Mouse (Mus musculus) lung, postnatal 25 days (tissue): ENCODE measurements around the gene Nipbl.

ENCODE experiments used
- DNase-seq: peaks from one replicate; pipeline ENCODE4 v3.0.0; 2022; ENCODE audit warnings: low spot score

The Nipbl gene

DNA sequence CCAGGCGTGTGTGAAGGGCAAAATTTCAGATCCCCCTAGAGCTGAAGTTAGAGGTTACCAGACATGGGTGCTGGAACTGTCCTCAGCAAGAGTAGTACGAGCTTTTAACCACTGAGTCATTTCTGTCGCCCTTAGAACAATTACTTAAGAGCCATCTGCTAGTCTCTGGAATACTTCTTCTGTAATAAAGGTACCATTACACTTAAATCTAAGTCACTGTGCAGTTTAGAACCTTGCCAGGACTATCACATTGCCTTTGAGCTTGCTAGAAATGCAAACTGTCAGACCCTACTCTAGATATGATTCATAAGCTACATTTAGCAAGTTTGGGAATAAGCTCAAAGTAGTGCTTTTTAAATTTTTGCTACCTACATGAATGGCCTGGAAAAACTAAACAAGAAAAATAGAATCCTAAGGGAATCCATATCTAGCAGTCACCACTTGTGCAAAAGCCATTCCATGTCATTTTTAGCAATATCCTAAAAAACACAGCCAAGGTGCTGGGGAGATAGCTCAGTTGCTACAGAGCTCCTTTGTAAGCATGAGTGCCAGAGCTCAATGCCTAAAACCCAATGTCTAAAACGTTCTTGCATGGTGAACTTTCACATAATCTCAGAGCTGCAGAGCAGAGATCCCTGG, 27.6 kb downstream of the Nipbl start:
- no peak for DNase-seq

DNA sequence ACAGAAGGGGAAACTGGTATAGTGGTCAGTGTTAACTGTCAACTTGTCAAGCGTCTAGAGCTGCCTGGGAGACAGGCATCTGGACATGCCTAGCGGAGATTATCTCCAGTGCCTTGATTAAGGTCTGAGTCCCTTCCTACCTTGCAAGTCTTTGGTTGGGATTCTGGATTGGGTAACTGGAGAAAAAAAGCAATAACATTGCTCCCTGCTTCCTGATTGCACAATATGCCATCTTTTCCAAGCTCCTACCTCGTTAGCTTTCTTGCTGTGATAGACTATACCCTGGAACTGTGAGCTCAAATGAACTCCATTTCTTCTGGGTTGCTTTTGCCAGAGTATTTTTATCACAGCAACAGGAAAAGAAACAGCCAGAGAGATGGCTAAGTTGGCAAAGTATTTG, 30.9 kb downstream of the Nipbl start:
- no peak for DNase-seq

DNA sequence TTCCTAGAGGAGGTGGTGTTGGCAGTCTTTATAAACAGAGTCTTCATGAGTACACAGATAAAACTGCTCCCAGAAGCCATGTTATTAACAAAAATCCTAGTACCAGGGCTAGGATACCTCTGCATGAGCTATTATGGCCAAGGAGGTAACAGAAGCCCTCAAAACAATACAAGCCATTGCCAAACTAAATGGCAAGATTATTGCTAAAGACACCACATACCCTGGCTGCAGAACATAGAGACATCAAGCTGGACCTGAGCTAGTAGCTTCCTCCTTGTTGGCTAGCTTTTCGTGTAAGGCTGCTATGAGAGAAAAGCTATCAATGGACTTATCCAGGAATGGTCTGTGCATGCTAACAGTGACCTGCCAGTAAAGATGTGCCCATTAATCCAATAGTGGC, 32.4 kb downstream of the Nipbl start:
- DNase-seq: no peak

DNA sequence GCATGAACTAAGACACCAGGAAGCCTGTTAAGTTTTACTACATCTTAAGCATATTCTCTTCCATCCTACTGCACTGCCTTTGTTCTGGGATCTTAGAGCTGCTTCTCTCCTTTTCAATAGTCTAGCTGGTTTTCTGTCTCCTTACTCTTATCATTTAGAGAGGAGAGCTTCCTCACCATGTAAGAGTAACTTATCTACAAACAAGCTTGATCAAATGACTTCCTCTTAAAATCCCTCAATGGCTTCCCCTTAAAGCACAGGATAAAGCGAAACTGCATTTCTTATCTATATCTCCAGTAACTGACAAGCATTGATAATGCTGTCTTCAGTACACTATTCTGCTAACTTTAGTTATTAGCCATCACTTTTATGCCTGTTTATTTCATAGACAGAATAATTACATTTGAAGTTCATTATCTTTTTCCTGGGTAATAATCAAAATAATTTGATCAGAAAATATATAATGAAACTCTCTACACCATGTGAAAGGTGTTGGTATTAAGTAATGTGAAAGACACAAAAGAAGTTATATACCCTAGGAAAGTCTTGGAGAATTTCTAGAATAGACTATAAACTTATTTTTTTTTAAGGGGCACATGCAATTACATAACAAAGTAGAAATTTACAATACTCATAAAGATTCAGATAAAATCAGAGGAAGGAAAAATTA, 33.0 kb downstream of the Nipbl start:
- DNase-seq: no peak

DNA sequence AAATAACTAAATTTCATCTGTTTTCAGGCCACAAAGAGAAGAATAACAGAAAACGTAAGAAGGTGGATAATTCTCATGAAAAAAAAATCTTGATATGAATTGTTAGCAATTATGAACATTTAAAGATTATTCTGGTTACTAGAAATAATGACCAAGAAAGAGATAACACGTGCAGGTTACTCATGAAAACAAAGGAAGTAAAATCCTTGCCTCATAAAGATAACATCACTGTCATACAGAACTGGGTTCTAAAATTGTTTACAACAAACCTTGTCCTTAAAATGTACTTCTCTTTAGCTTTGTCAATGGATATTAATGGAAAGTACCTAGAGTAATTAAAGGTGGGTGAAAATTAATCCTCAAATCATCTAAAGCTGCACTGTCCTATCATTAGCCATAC, 37.2 kb downstream of the Nipbl start:
- DNase-seq: no peak

DNA sequence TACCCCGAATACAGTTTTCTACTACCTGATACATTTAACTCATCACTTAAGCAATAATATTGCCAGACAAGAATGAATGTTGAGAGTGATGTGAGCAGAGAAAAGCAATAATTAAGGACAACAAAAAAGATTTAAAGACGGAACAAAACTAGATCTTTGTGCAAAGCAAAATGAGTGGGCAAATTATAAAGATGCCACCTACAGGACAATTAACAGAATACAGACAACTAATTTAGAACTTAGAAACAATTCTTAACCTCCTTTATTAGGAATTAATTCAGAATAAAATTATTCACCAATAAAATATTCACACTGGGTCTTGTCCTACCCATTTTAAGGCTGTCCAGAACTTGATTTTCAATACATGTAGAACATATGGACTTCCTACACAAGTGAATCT, 38.0 kb downstream of the Nipbl start:
- DNase-seq: no peak

DNA sequence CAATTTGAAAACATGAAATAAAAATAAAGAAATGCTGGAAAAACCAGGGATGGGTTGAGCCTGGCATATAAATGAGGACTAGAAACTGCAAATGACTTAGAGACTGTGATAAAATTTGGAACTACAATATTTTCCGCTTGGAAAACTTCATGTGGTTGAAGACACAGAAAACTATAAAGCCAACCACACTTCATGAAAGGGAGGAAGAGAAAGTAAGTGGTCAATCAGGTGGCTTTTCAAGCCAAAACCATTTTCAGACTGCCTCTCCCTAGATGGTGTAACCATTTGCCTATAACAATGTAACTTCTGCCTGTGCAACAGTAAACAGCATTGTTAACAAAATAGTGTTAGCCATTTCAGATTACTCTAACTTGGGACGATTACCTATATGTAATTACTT, 41.7 kb downstream of the Nipbl start:
- DNase-seq: no peak

DNA sequence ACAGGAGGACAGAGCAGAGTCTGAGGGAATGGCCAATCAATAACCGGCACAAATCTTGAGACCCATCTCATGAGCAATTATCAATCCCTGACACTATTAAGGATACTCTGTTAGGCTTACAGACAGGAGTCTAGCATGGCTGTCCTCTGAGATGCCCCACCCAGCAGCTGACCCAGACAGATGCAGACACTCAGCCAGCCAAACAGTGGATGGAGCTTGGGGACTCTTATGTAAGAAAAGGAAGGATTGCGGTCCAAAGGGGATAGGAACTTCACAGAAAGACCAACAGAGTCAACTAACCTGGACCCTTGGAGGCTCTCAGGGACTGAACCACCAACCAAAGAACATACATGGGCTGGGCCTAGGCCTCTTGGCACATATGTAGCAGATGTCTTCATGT, 42.7 kb downstream of the Nipbl start:
- peak; percentile 41 for DNase-seq

DNA sequence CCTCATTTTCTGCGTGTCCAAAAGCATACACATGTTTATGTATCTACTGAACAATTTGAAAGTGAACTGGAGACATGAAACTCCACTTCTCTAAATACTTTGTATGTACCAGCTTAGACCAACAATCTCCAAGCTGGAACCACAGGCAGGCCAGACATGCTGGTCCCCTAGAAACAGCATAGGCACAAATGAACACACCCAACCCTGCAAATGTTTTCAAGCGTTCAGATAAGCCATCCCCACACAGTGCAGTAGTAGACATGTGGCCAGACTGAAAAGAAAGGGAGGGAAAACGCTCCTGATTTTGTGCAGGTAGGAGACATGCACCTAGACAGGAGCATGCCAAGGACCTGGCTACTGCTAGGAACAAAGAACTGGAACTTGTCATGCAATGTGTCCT, 52.5 kb downstream of the Nipbl start:
- no peak for DNase-seq

DNA sequence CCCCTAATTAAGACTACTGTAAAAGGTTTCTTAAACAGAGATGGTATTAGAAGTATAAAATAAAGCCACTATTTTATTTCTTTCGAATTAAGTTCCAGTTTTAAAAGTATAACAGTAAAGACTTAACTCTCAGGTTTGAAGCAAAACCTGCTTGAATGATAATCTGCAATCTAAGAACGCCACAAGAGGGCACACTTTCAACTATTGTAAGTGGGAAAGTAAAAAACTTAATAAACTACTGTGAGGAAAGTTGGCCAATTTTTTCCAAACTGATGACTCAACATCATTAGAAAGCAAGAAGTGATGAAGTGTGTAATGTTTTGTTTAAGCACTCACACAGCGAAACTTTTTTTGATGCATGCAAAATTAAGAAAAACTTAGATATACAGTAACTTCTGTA, 62.0 kb downstream of the Nipbl start:
- peak; percentile 60 for DNase-seq

DNA sequence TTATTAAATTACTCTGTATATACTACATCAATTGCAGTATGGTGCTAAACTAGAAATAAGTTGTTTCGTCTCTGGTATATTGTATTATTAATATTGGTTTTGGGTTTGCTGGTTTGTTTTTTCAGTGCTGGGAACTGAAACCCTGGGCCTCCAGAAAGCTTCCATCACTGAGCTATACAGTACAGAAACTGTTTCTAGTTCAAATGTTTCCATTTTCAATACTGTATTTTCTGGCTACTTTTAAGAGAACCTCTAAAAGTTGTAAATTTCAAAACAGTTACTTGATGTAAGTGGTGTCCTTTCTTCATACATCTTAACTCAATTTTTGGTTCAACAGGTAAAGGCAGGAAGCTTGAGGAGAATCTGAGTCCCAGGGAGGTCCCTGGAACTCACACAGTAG, 68.6 kb downstream of the Nipbl start:
- no peak for DNase-seq

DNA sequence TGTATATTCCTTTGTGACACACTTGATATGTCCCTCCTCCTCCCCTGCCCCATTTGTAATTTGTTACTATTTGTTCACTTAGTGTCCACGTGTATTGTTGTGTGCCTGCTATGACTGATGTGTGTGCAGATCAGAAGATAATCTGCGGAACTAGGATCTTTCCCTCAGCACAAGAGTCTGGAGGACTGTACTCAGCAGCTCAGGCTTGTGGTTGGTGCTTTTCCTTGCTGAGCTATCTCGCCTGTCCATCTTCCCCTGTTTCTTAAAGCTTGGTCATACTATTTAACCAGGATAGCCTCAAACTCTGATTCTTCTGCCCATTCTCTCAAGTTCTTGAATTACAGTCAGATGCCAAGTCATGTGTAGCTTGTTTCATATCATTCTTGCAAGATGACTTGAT, 69.5 kb downstream of the Nipbl start:
- no peak for DNase-seq

DNA sequence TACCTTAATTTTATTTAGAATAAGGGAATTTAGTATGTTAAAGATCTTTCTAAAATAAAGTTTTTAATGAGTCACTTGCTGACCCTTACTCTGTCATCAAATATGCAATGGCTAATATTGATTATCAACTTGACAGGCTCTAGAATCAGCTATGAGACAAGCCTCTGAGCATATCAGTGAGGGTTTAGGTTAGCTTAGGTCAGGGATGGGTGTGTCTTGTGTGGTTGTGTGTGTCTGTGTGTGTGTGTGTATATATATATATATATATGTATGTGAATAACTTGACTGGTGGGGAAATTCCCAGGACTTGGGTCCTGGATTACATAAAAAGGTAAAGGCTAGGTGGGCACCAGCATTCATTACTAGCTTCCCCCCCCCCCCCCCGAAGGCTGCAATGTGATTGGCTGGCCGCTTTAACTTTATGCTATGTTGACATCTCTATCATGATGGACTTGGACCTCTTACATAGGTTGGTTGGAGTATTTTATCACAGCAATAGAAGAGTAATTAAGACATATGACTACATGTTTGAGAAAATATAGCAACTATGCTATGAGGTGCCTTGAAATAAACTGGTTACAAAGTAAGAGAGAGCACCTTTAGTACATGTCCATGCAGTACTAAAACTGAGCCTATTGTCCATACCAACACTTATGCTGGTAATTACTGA, 97.0 kb downstream of the Nipbl start:
- DNase-seq: no peak

DNA sequence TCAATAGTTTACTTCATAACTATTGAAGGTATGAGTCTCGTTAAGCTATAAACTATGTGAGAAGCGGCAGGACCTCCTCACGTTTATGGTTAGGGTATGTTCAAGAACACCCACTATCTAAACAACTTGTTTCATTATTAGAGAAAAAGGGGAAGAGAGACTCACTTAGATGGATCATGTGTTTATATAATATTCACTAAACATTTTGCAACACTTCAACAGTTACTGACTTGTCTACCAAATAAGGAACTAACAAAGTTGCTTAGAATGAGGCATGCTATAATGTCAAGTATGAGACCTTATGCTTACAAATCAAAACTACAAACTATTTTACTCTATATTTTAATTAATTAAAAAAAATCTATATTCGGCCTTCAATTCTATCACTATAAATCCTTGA, 103.7 kb downstream of the Nipbl start:
- no peak for DNase-seq

DNA sequence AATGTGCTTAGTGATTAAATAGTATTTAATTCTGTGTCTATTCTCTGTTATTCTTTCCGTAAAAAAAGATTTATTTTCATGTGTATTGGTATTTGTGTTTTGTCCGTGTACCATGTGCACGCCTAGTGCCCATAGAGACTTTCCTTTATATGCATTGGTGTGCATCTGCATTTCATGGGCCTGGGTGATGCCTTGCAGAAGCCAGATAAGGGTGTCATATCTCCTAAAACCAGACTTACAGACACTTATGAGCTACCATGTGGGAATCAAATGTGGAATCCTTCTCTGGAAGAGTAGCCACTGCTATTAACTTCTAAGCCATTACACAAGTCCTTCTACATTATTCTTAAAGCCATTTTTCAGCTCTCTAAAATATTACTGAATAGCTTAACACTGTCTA, 112.7 kb downstream of the Nipbl start:
- DNase-seq: no peak

DNA sequence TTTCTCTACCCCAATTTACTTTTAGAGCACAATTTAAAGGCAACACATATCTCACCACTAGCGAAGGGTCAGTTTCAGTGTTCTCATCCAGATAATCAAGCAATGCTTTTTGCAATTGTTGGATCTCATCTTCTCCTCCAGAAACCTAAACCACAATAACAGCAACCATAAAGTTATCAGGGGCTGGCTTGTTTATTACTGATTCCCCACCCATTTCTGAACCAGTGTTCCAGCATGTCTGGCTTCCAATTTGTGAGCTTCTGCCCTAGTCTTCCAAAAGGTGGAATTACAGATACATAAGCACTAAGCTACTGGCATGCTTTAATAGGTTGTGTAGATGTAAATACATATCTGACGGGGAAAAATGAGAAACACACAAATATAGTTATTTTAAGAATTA, 118.6 kb downstream of the Nipbl start:
- no peak for DNase-seq

DNA sequence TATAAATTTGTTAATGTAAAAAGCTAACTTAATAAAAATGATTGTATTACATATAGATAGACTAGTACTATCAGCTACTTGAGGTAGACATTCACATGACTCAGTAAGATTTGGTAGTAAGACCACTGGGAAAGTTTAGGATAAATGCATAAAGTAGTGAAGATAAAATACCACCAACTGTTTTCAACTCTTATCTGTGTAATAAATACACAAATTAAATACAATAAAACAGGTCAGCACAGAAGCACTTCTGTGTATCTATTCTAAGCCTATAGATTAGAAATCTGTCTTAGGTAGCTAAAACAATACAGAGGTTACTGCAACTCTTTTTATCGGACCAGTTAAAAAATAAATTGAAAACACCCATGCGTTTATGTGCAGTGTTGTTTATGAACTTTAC, 119.4 kb downstream of the Nipbl start:
- DNase-seq: no peak

DNA sequence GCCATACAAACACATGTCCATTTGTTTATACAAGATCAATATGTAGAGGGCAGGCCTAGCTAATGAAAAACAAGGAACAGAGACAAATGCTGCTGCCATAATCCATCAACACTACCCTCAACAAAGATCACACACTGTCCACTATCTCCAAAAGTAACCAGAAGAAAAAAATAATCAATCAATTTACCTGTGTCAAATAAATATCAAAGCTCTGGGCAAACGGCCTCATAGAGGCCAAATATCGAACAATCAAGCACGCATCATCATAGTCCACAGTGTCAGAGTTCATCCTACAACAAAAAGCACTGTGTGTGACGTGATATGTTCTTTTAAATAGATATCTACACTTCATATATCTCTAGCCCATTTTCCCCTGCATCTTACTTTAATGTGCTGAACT, 120.2 kb downstream of the Nipbl start:
- no peak for DNase-seq

DNA sequence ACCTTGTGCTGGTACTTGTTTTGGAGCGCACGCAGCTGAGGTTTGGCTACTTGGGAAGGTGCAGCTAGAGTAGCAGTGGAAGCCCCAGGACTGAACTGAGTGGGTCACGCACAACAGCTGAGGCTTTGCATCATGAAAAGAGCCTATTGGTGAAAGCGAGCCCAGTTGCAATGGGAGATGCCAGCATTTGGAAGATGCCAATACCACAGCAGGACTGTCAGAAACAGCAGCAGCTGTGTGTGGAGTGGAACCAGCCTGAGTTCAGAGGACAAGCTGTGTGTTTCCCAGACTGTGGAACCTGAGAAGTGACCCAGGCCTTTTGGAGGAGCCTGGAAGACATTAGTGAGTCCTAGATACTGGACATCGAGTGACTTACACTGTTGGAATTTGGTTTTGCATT, 122.8 kb downstream of the Nipbl start:
- peak; percentile 40 for DNase-seq

DNA sequence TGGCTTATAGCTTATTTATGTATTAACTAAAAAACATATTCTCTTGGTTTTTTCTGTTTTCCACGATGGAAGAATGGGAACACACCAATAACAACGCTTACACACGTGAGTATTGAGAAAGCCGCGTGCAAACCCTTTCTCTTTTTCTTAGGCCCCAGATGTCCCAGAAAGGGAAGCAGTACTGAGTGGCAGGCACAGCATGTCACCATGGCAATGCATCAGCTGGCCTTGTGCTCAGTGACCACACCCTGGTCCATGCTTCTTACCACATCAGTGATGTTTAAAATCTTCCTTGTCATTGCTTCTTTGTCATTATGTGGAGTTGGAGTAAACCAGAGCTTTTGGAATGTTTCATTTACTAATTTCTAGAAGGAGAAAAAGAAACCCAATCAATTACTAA, 125.1 kb downstream of the Nipbl start:
- no peak for DNase-seq

DNA sequence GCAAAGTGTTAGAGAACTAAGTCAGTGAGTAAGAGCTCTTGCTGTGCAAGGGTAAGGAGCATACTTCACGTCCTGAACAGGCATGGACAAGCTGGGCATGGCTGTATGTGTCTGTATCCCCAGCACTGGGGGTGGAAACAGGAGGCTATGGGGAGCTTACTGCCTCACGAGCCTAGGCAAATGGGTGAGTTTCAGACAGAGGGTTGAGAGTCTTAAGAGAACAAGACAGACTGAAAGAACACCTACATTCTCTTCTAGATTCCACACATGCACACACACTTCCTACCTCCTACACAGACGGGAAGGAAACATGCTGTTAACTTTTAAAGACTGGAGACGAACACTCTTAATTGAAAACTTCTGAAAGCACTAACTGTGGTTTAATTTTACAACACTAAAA, 126.9 kb downstream of the Nipbl start:
- DNase-seq: no peak

DNA sequence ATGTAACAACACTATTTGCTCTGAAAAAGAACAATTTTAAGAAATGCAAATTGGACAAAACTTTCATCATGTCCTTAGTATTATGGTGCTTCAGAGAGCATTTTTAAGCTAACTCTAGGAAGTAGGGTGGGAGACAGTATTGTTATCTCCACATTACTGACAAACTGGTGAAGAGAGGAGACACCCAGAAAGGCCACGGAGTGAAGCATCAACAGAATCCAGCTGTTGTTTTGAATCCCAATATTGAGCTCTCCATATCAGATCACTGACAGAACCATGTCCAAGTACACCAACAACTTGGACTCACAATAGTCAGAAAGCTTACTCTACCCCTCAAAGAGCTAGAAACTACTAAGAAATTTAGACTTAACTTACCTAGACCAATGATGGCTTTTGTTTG, 138.8 kb downstream of the Nipbl start:
- DNase-seq: no peak

DNA sequence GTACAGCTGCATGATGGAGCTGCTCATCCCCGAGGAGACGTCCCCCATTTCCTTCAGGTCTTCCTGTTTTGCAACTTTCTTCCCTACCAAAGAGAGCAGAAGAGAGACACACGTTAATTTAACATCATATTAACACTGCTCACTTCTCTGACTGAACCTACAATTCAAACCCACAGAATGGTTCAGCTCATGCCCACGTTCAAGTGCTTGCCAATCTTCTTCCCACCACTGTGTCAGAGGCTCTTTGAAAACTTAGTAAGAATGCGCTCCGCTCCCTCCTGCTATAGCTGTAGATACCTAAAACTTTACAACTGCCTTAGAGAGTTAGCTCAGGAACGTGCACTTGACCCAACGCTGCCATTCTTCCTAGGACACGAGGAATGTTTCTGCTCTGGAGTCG, 141.3 kb downstream of the Nipbl start:
- no peak for DNase-seq

DNA sequence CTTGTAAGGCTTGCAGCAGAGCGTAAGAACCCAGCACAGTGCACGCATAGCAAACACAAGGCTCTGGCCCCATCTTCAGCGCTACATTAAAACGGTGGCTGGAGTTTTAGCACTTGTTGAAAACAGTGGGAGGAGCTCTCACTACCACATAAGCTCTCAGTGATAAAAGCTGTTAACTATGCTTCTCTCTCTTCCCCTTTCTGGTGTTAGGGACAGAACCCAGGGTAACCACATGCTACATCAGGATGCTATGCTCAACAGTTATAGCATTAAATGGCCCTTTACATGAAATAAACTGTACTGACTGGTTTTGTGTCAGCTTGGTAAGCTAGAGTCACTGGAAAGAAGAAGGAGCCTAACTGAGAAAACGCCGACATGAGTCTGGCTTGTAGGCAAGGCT, 150.1 kb downstream of the Nipbl start:
- no peak for DNase-seq
